Mouse (Mus musculus): Measurements from ENCODE around the gene Sla2.
"Not testable (repeated sequence)": the region's sequence is repeated elsewhere in the genome, so short reads cannot be mapped to it uniquely, and the experiment has no call there.

The Sla2 gene

GRCm38 (mm10) chr2:156887017-156887416 is at the start of gene Sla2:
Gene Sla2, minus strand, starts transcription at chr2:156887192.
- no peak for DNase-seq (ENCODE audit: low spot score in 2 of 2)

- no peak for DNase-seq (ENCODE audit: low spot score in 2 of 2)
These were observed 48.0 kb upstream of the Sla2 start for GRCm38 (mm10) chr2:156935005-156935404.

GRCm38 (mm10) chr2:156933426-156933825 is 46.4 kb upstream of the Sla2 start:
- DNase-seq (ENCODE audit: low spot score in 2 of 2): no peak

- DNase-seq (ENCODE audit: low spot score in 2 of 2): no peak
These were observed 44.4 kb upstream of the Sla2 start for GRCm38 (mm10) chr2:156931421-156931820.

GRCm38 (mm10) chr2:156930549-156930948 is 43.6 kb upstream of the Sla2 start:
- no peak for DNase-seq (ENCODE audit: low spot score in 2 of 2)

- no peak for DNase-seq (ENCODE audit: low spot score in 2 of 2)
These were observed 42.6 kb upstream of the Sla2 start for GRCm38 (mm10) chr2:156929519-156930120.

GRCm38 (mm10) chr2:156928606-156929005 is 41.6 kb upstream of the Sla2 start:
- no peak for DNase-seq (ENCODE audit: low spot score in 2 of 2)

- DNase-seq (ENCODE audit: low spot score in 2 of 2): no peak
These were observed 40.7 kb upstream of the Sla2 start for GRCm38 (mm10) chr2:156927663-156928062.

GRCm38 (mm10) chr2:156925611-156926010 is 38.6 kb upstream of the Sla2 start:
- DNase-seq (ENCODE audit: low spot score in 2 of 2): not testable (repeated sequence)

- not testable (repeated sequence) for DNase-seq (ENCODE audit: low spot score in 2 of 2)
These were observed 38.1 kb upstream of the Sla2 start for GRCm38 (mm10) chr2:156925075-156925474.

- no peak for DNase-seq (ENCODE audit: low spot score in 2 of 2)
These were observed 37.4 kb upstream of the Sla2 start for GRCm38 (mm10) chr2:156924210-156924898.

- no peak for DNase-seq (ENCODE audit: low spot score in 2 of 2)
These were observed 36.1 kb upstream of the Sla2 start for GRCm38 (mm10) chr2:156923057-156923456.

GRCm38 (mm10) chr2:156919796-156920195 is 32.8 kb upstream of the Sla2 start:
- DNase-seq (ENCODE audit: low spot score in 2 of 2): no peak

GRCm38 (mm10) chr2:156919191-156919590 is 32.2 kb upstream of the Sla2 start:
- DNase-seq (ENCODE audit: low spot score in 2 of 2): not testable (repeated sequence)

GRCm38 (mm10) chr2:156918562-156918961 is 31.6 kb upstream of the Sla2 start:
- DNase-seq (ENCODE audit: low spot score in 2 of 2): no peak

- no peak for DNase-seq (ENCODE audit: low spot score in 2 of 2)
These were observed 29.6 kb upstream of the Sla2 start for GRCm38 (mm10) chr2:156916419-156917125.

GRCm38 (mm10) chr2:156915559-156915958 is 28.6 kb upstream of the Sla2 start:
- DNase-seq (ENCODE audit: low spot score in 2 of 2): no peak

GRCm38 (mm10) chr2:156913191-156913590 is 26.2 kb upstream of the Sla2 start:
- no peak for DNase-seq (ENCODE audit: low spot score in 2 of 2)

GRCm38 (mm10) chr2:156905931-156906330 is 18.9 kb upstream of the Sla2 start:
- not testable (repeated sequence) for DNase-seq (ENCODE audit: low spot score in 2 of 2)

- DNase-seq (ENCODE audit: low spot score in 2 of 2): peak in 1 of 2 experiments; percentile 85
These were observed 18.2 kb upstream of the Sla2 start for GRCm38 (mm10) chr2:156904976-156905717.

GRCm38 (mm10) chr2:156903367-156903766 is 16.4 kb upstream of the Sla2 start:
- no peak for DNase-seq (ENCODE audit: low spot score in 2 of 2)

GRCm38 (mm10) chr2:156902411-156902810 is 15.4 kb upstream of the Sla2 start:
- not testable (repeated sequence) for DNase-seq (ENCODE audit: low spot score in 2 of 2)

All from left cerebral cortex, adult 9 months (tissue).